Mouse (Mus musculus) bone marrow, adult 2 months (tissue): ENCODE measurements around the gene Birc3. TPM values are rescaled to one million over a fixed set of nuclear protein-coding genes. Genes with fewer than 3 reads are reported as not detected.
"Not testable (repeated sequence)": the region's sequence is repeated elsewhere in the genome, so short reads cannot be mapped to it uniquely, and the experiment has no call there.

Experiments
- H3K27ac ChIP-seq: fragments of 200-500 bp; 2 replicates; pipeline ENCODE4 v1.5.1; 2012; ENCODE audit warnings: low read depth, mild to moderate bottlenecking, control low read depth, inconsistent platforms, low read length; ENCODE audit not compliant: control insufficient read depth, poor library complexity, insufficient read depth
- H3K4me1 ChIP-seq: fragments of 200-500 bp; 2 replicates; pipeline ENCODE4 v1.6.1; 2011; ENCODE audit warnings: low read length; ENCODE audit not compliant: control insufficient read depth, insufficient read depth
- H3K4me3 ChIP-seq: fragments of 200-500 bp; replicated peaks from 2 replicates; pipeline ENCODE3; 2011; ENCODE audit warnings: mild to moderate bottlenecking, low read depth, low read length, control low read depth; ENCODE audit not compliant: control insufficient read depth
- CTCF ChIP-seq: fragments of 200-500 bp; IDR thresholded peaks from 2 replicates; pipeline ENCODE4 v1.5.1; 2011; ENCODE audit warnings: low read length, control low read depth; ENCODE audit not compliant: control insufficient read depth, insufficient read depth
- POLR2A ChIP-seq: fragments of 200-500 bp; IDR thresholded peaks from 2 replicates; pipeline ENCODE4 v1.6.1; 2011; ENCODE audit warnings: low read depth, mild to moderate bottlenecking, control low read depth, low read length, borderline replicate concordance; ENCODE audit not compliant: control insufficient read depth
- WGBS: fragments of 180-500 bp; shearing (Covaris S2); methylation state at CpG from one replicate; pipeline ENCODE4 v1.1.7; 2018; 5-methylcytosine and 5-hydroxymethylcytosine counted together
- polyA plus RNA-seq: library from polyadenylated mRNA; stranded (reverse); fragments of >200 nt; gene quantifications from 2 replicates; pipeline ENCODE4 v1.2.4, GENCODE M21; 2011; ENCODE audit warnings: low replicate concordance; ENCODE audit not compliant: missing spikeins, insufficient read depth, insufficient read length

Birc3 gene
- polyA plus RNA-seq, 1 experiment = 45.9 TPM

- TF ChIP-seq POLR2A (no peak), CTCF (0 out of 2 replicates have a peak, but pooled peaks have one; percentile 6)
- no peak overlapping the region for H3K27ac ChIP-seq
- H3K4me3 ChIP-seq = no peak overlapping the region
- H3K4me1 ChIP-seq = no peaks in the 10 kb centered on the region
- WGBS = 70% methylated on average over 1 of the region's 1 CpGs
These were observed 17.6 kb downstream of the Birc3 start for GRCm38 (mm10) chr9:7855374-7855773.

GRCm38 (mm10) chr9:7854196-7854595 is 18.8 kb downstream of the Birc3 start:
- H3K4me3 ChIP-seq, H3K27ac ChIP-seq, H3K4me1 ChIP-seq: not testable (repeated sequence)
- 88% methylated on average over 14 of the region's 14 CpGs for WGBS

GRCm38 (mm10) chr9:7852346-7853230 is 20.4 kb downstream of the Birc3 start:
- no peak overlapping the region for H3K4me3 ChIP-seq
- WGBS = 75% methylated on average over 4 of the region's 4 CpGs
- no peaks in the 10 kb centered on the region for H3K4me1 ChIP-seq
- H3K27ac ChIP-seq = no peak overlapping the region
- no peak for TF ChIP-seq CTCF
- no peak for TF ChIP-seq POLR2A

- 88% methylated on average over 8 of the region's 8 CpGs for WGBS
- no peak overlapping the region for H3K27ac ChIP-seq
These were observed 21.1 kb downstream of the Birc3 start for GRCm38 (mm10) chr9:7851841-7852240.

GRCm38 (mm10) chr9:7848191-7848590 is 24.8 kb downstream of the Birc3 start:
- no peaks in the 10 kb centered on the region for H3K4me1 ChIP-seq
- TF ChIP-seq CTCF (no peak), POLR2A (no peak)
- H3K27ac ChIP-seq = no peak overlapping the region
- no peak overlapping the region for H3K4me3 ChIP-seq
- 91% methylated on average over 18 of the region's 18 CpGs for WGBS

More at GRCm38 (mm10) chr9:7851841-7852240, 21.1 kb downstream of the Birc3 start:
- no peak for TF ChIP-seq POLR2A
- TF ChIP-seq CTCF = no peak
- H3K4me3 ChIP-seq = no peak overlapping the region
- no peaks in the 10 kb centered on the region for H3K4me1 ChIP-seq

- H3K4me1 ChIP-seq = no peaks in the 10 kb centered on the region
- H3K4me3 ChIP-seq = no peak overlapping the region
- WGBS = 70% methylated on average over 1 of the region's 1 CpGs
- no peak for TF ChIP-seq CTCF
- TF ChIP-seq POLR2A = no peak
- no peak overlapping the region for H3K27ac ChIP-seq
These were observed 26.3 kb downstream of the Birc3 start for GRCm38 (mm10) chr9:7846667-7847199.

GRCm38 (mm10) chr9:7845216-7845895 is 27.6 kb downstream of the Birc3 start:
- no peak overlapping the region for H3K4me3 ChIP-seq
- no peaks in the 10 kb centered on the region for H3K4me1 ChIP-seq
- no peak for TF ChIP-seq CTCF
- no peak for TF ChIP-seq POLR2A
- WGBS = 86% methylated on average over 4 of the region's 4 CpGs
- H3K27ac ChIP-seq = no peak overlapping the region

- TF ChIP-seq CTCF = no peak
- no peak for TF ChIP-seq POLR2A
- Histone ChIP-seq H3K27ac (no peak overlapping the region), H3K4me3 (no peak overlapping the region), H3K4me1 (no peaks in the 10 kb centered on the region)
- 84% methylated on average over 6 of the region's 6 CpGs for WGBS
These were observed 31.8 kb downstream of the Birc3 start for GRCm38 (mm10) chr9:7841221-7841620.
